8 mouse cellular contexts compared by ENCODE assay signal in genomic region chr8:126498465-126498864, GRCm38 (mm10). TPM values are rescaled to one million over a fixed set of nuclear protein-coding genes. Genes with fewer than 3 reads are reported as not detected.
A peak's percentile ranks its signal among the peaks of the same experiment; 100 is the strongest.
DNase-seq lines count a peak whose midpoint lies in the region; ATAC-seq and TF ChIP-seq lines count a peak whose summit lies in the region.

No protein-coding gene starts in this region.

- H3K36me3 ChIP-seq in intestine, embryonic 14.5 days (ENCODE audit: control insufficient read depth, insufficient read depth, low read length), result no peaks in the 10 kb centered on the region
- no peaks in the 10 kb centered on the region for H3K36me3 ChIP-seq in intestine, embryonic 15.5 days
- no peaks in the 10 kb centered on the region for H3K36me3 ChIP-seq in hindbrain, embryonic 15.5 days
- no peaks in the 10 kb centered on the region for H3K36me3 ChIP-seq in midbrain, embryonic 16.5 days (ENCODE audit: control insufficient read depth, insufficient read depth, low read length)

- no peaks in the 10 kb centered on the region for H3K27me3 ChIP-seq in intestine, embryonic 14.5 days (replicated peaks; ENCODE audit: control insufficient read depth, insufficient read depth, low read length)
- no peaks in the 10 kb centered on the region for H3K27me3 ChIP-seq in intestine, embryonic 15.5 days (replicated peaks)
- H3K27me3 ChIP-seq in hindbrain, embryonic 15.5 days, result no peaks in the 10 kb centered on the region
- H3K27me3 ChIP-seq in midbrain, embryonic 16.5 days (ENCODE audit: control insufficient read depth, insufficient read depth, low read depth, low read length), result no peaks in the 10 kb centered on the region

- no peaks in the 10 kb centered on the region for H3K9me3 ChIP-seq in intestine, embryonic 14.5 days (ENCODE audit: control insufficient read depth, low read length)
- no peaks in the 10 kb centered on the region for H3K9me3 ChIP-seq in intestine, embryonic 15.5 days
- H3K9me3 ChIP-seq in hindbrain, embryonic 15.5 days, result no peaks in the 10 kb centered on the region
- H3K9me3 ChIP-seq in midbrain, embryonic 16.5 days (replicated peaks; ENCODE audit: control insufficient read depth, low read length, poor library complexity, severe bottlenecking), result no peaks in the 10 kb centered on the region

- WGBS in intestine, embryonic 14.5 days, result 65% methylated on average over 6 of the region's 6 CpGs
- 71% methylated on average over 6 of the region's 6 CpGs for WGBS in intestine, embryonic 15.5 days
- WGBS in hindbrain, embryonic 15.5 days, result 23% methylated on average over 6 of the region's 6 CpGs
- WGBS in midbrain, embryonic 16.5 days, result 10% methylated on average over 6 of the region's 6 CpGs

- peaks cover 13% of the 10 kb centered on the region for H3K4me1 ChIP-seq in intestine, embryonic 14.5 days (replicated peaks; ENCODE audit: control insufficient read depth, insufficient read depth, low read length)
- H3K4me1 ChIP-seq in intestine, embryonic 15.5 days (replicated peaks), result peaks cover 9% of the 10 kb centered on the region; the same call in 1 of the 2 replicates
- H3K4me1 ChIP-seq in embryonic fibroblast, embryonic 13.5 days (ENCODE audit: control insufficient read depth, insufficient read depth, low read length), result peaks cover 6% of the 10 kb centered on the region
- peaks cover 11% of the 10 kb centered on the region for H3K4me1 ChIP-seq in hindbrain, embryonic 15.5 days (replicated peaks)
- H3K4me1 ChIP-seq in midbrain, embryonic 16.5 days (ENCODE audit: control insufficient read depth, insufficient read depth, low read length), result peaks cover 11% of the 10 kb centered on the region

- no peak for ATAC-seq in intestine, embryonic 14.5 days (replicated peaks; ENCODE audit: low FRiP score, low TSS enrichment, low read depth)
- ATAC-seq in intestine, embryonic 15.5 days, result no peak
- ATAC-seq in hindbrain, embryonic 15.5 days (ENCODE audit: low FRiP score, low read depth), result peak; percentile 5; the same call in 1 of the 2 replicates
- ATAC-seq in midbrain, embryonic 16.5 days, result no peak

- no peak for TF ChIP-seq POLR2A in embryonic fibroblast, embryonic 13.5 days (IDR thresholded peaks at IDR 0.05; ENCODE audit: low read depth, low read length)

- H3K9ac ChIP-seq in intestine, embryonic 14.5 days (ENCODE audit: low read length), result no peak overlapping the region
- H3K9ac ChIP-seq in intestine, embryonic 15.5 days, result no peak overlapping the region
- 0 out of 2 replicates have a peak overlapping the region, but pooled peaks have one; percentile 46 for H3K9ac ChIP-seq in hindbrain, embryonic 15.5 days
- no peak overlapping the region; the same call in 1 of the 2 replicates for H3K9ac ChIP-seq in midbrain, embryonic 16.5 days (ENCODE audit: low read depth, low read length)

- peak overlapping the region; percentile 53; the same call in 1 of the 2 replicates for H3K4me2 ChIP-seq in intestine, embryonic 14.5 days (ENCODE audit: low read length)
- H3K4me2 ChIP-seq in intestine, embryonic 15.5 days (replicated peaks), result no peak overlapping the region
- peak overlapping the region; percentile 58 for H3K4me2 ChIP-seq in hindbrain, embryonic 15.5 days
- peak overlapping the region; percentile 50 for H3K4me2 ChIP-seq in midbrain, embryonic 16.5 days (ENCODE audit: low read length)

- H3K4me3 ChIP-seq in intestine, embryonic 14.5 days (ENCODE audit: low read depth, low read length), result no peak overlapping the region
- H3K4me3 ChIP-seq in intestine, embryonic 15.5 days (replicated peaks), result no peak overlapping the region
- H3K4me3 ChIP-seq in embryonic fibroblast, embryonic 13.5 days (ENCODE audit: insufficient read depth, low read length), result no peak overlapping the region
- H3K4me3 ChIP-seq in hindbrain, embryonic 15.5 days, result peak overlapping the region; percentile 36; the same call in 1 of the 2 replicates
- H3K4me3 ChIP-seq in midbrain, embryonic 16.5 days (ENCODE audit: low read depth, low read length), result no peak overlapping the region

- no peak for TF ChIP-seq CTCF in embryonic fibroblast, embryonic 13.5 days (IDR thresholded peaks at IDR 0.05; ENCODE audit: borderline replicate concordance, insufficient read depth, low read length)

- H3K27ac ChIP-seq in intestine, embryonic 14.5 days (ENCODE audit: low read depth), result no peak overlapping the region
- no peak overlapping the region for H3K27ac ChIP-seq in intestine, embryonic 15.5 days
- H3K27ac ChIP-seq in embryonic fibroblast, embryonic 13.5 days (ENCODE audit: insufficient read depth, low read length), result 0 out of 2 replicates have a peak overlapping the region, but pooled peaks have one; percentile 69
- H3K27ac ChIP-seq in hindbrain, embryonic 15.5 days (replicated peaks), result peak overlapping the region; percentile 82
- peak overlapping the region; percentile 78 for H3K27ac ChIP-seq in midbrain, embryonic 16.5 days (ENCODE audit: low read length)

- DNase-seq in intestine, embryonic 14.5 days (ENCODE audit: low spot score), result no peak
- no peak for DNase-seq in c-Kit-positive CD71-positive TER-119-positive erythroid progenitor cells, embryonic 14.5 days (ENCODE audit: low spot score)
- DNase-seq in thymus, postnatal 10 days (ENCODE audit: low spot score in 2 of 2), result no peak
- no peak for DNase-seq in embryo, embryonic 10 days (ENCODE audit: low spot score)

RNA-seq across cellular contexts. Expression of gene Tarbp1, which starts 23.6 kb away (rescaled TPM):
- 6.3 TPM in 2 replicates for polyA plus RNA-seq in intestine, embryonic 14.5 days (2014; fragmentation: Nextera tagmentation; extraction: Ambion mirVana)
- 3.0 and 3.1 TPM in 2 replicates for polyA plus RNA-seq in intestine, embryonic 15.5 days (2015; fragmentation: Nextera tagmentation; extraction: Ambion mirVana)
- 4.9 and 6.0 TPM in 2 replicates for polyA plus RNA-seq in embryonic fibroblast, embryonic 13.5 days (2011; ENCODE audit: insufficient read length, low read depth, missing spikeins)
- polyA plus RNA-seq in hindbrain, embryonic 15.5 days (2015; fragmentation: Nextera tagmentation; extraction: Ambion mirVana), result 1.8 TPM in 2 replicates
- polyA plus RNA-seq in midbrain, embryonic 16.5 days (2015; fragmentation: Nextera tagmentation; extraction: Ambion mirVana), result 1.7 and 2.1 TPM in 2 replicates

Comparison
In these comparisons a context has a peak if more than half of its experiments do, and no peak if none do; other contexts are left out.
1. H3K27ac ChIP-seq: peak in embryonic fibroblast, embryonic 13.5 days (single experiment), hindbrain, embryonic 15.5 days (single experiment) and midbrain, embryonic 16.5 days (single experiment); none in intestine, embryonic 14.5 days (single experiment) and intestine, embryonic 15.5 days (single experiment).